Mouse (Mus musculus): Measurements from ENCODE around the gene Rpl21. TPM values are rescaled to one million over a fixed set of nuclear protein-coding genes. Genes with fewer than 3 reads are reported as not detected.

The Rpl21 gene
- polyA plus RNA-seq, 1 experiment from 2014 or later: 515 TPM

- H3K36me3 ChIP-seq (ENCODE audit: control insufficient read depth, insufficient read depth, low read length): no peaks in the 10 kb centered on the region
- no peaks in the 10 kb centered on the region for H3K9me3 ChIP-seq (ENCODE audit: control insufficient read depth, low read length)
- no peaks in the 10 kb centered on the region for H3K27me3 ChIP-seq (ENCODE audit: control insufficient read depth, insufficient read depth, low read length)
- WGBS: 2% methylated on average over 41 of the region's 83 CpGs
- no peaks in the 10 kb centered on the region for H3K4me1 ChIP-seq (replicated peaks; ENCODE audit: control insufficient read depth, insufficient read depth, low read length)
- DNase-seq (ENCODE audit: low spot score): peak; percentile 60
- H3K27ac ChIP-seq (ENCODE audit: low read depth, low read length): peak overlapping the region; percentile 84
- H3K4me2 ChIP-seq (replicated peaks; ENCODE audit: low read depth, low read length): peak overlapping the region; percentile 65
- peak; percentile 79 for ATAC-seq (ENCODE audit: low FRiP score)
- H3K9ac ChIP-seq (ENCODE audit: low read depth, low read length): peak overlapping the region; percentile 83
- H3K4me3 ChIP-seq (ENCODE audit: low read depth, low read length): peak overlapping the region; percentile 81
Measured at GRCm38 (mm10) chr5:146794084-146794852, 38.4 kb upstream of the Rpl21 start.

- DNase-seq (ENCODE audit: low spot score) (peak; percentile 99), ATAC-seq (ENCODE audit: low FRiP score) (peak; percentile 95)
- 0% methylated on average over 14 of the region's 51 CpGs for WGBS
- H3K27ac ChIP-seq (ENCODE audit: low read depth, low read length): peak within 1 kb of the TSS; percentile 84
- no peaks in the 10 kb centered on the region for H3K9me3 ChIP-seq (ENCODE audit: control insufficient read depth, low read length)
- H3K4me3 ChIP-seq (ENCODE audit: low read depth, low read length): peak within 1 kb of the TSS; percentile 81
- H3K4me2 ChIP-seq (replicated peaks; ENCODE audit: low read depth, low read length): peak within 1 kb of the TSS; percentile 65
- H3K27me3 ChIP-seq (ENCODE audit: control insufficient read depth, insufficient read depth, low read length): no peaks in the 10 kb centered on the region
- no peaks in the 10 kb centered on the region for H3K36me3 ChIP-seq (ENCODE audit: control insufficient read depth, insufficient read depth, low read length)
- peak within 1 kb of the TSS; percentile 83 for H3K9ac ChIP-seq (ENCODE audit: low read depth, low read length)
- H3K4me1 ChIP-seq (replicated peaks; ENCODE audit: control insufficient read depth, insufficient read depth, low read length): no peaks in the 10 kb centered on the region
Measured at GRCm38 (mm10) chr5:146794853-146795252, 37.8 kb upstream of the Rpl21 start, which contains the start of gene Usp12. Usp12 (minus strand) TSS chr5:146795006.

- H3K9me3 ChIP-seq (ENCODE audit: control insufficient read depth, low read length): no peaks in the 10 kb centered on the region
- H3K9ac ChIP-seq (ENCODE audit: low read depth, low read length): no peak overlapping the region
- H3K4me1 ChIP-seq (replicated peaks; ENCODE audit: control insufficient read depth, insufficient read depth, low read length): no peaks in the 10 kb centered on the region
- no peaks in the 10 kb centered on the region for H3K27me3 ChIP-seq (ENCODE audit: control insufficient read depth, insufficient read depth, low read length)
- H3K27ac ChIP-seq (ENCODE audit: low read depth, low read length): no peak overlapping the region
- peak; percentile 12 for DNase-seq (ENCODE audit: low spot score)
- WGBS: 69% methylated on average over 13 of the region's 13 CpGs
- H3K4me3 ChIP-seq (ENCODE audit: low read depth, low read length): no peak overlapping the region
- no peak for ATAC-seq (ENCODE audit: low FRiP score)
- H3K4me2 ChIP-seq (replicated peaks; ENCODE audit: low read depth, low read length): no peak overlapping the region
- no peaks in the 10 kb centered on the region for H3K36me3 ChIP-seq (ENCODE audit: control insufficient read depth, insufficient read depth, low read length)
Measured at GRCm38 (mm10) chr5:146795728-146796127, 37.0 kb upstream of the Rpl21 start.

- Histone ChIP-seq H3K4me3 (ENCODE audit: low read depth, low read length) (no peak overlapping the region), H3K36me3 (ENCODE audit: control insufficient read depth, insufficient read depth, low read length) (no peaks in the 10 kb centered on the region), H3K9me3 (ENCODE audit: control insufficient read depth, low read length) (no peaks in the 10 kb centered on the region), H3K4me1 (replicated peaks; ENCODE audit: control insufficient read depth, insufficient read depth, low read length) (no peaks in the 10 kb centered on the region), H3K9ac (ENCODE audit: low read depth, low read length) (no peak overlapping the region), H3K27me3 (ENCODE audit: control insufficient read depth, insufficient read depth, low read length) (no peaks in the 10 kb centered on the region), H3K4me2 (replicated peaks; ENCODE audit: low read depth, low read length) (no peak overlapping the region), H3K27ac (ENCODE audit: low read depth, low read length) (no peak overlapping the region)
- DNase-seq (ENCODE audit: low spot score) (no peak), ATAC-seq (ENCODE audit: low FRiP score) (no peak)
- 42% methylated on average over 9 of the region's 9 CpGs for WGBS
Measured at GRCm38 (mm10) chr5:146798031-146798430, 34.7 kb upstream of the Rpl21 start.

- Histone ChIP-seq H3K4me3 (ENCODE audit: low read depth, low read length) (no peak overlapping the region), H3K36me3 (ENCODE audit: control insufficient read depth, insufficient read depth, low read length) (no peaks in the 10 kb centered on the region), H3K9ac (ENCODE audit: low read depth, low read length) (no peak overlapping the region), H3K4me1 (replicated peaks; ENCODE audit: control insufficient read depth, insufficient read depth, low read length) (no peaks in the 10 kb centered on the region), H3K27ac (ENCODE audit: low read depth, low read length) (no peak overlapping the region), H3K4me2 (replicated peaks; ENCODE audit: low read depth, low read length) (no peak overlapping the region), H3K27me3 (ENCODE audit: control insufficient read depth, insufficient read depth, low read length) (no peaks in the 10 kb centered on the region), H3K9me3 (ENCODE audit: control insufficient read depth, low read length) (no peaks in the 10 kb centered on the region)
- DNase-seq (ENCODE audit: low spot score) (no peak), ATAC-seq (ENCODE audit: low FRiP score) (no peak)
- 85% methylated on average over 8 of the region's 8 CpGs for WGBS
Measured at GRCm38 (mm10) chr5:146806004-146806430, 26.7 kb upstream of the Rpl21 start.

- no peak for ATAC-seq (ENCODE audit: low FRiP score)
- WGBS: 81% methylated on average over 5 of the region's 5 CpGs
- H3K36me3 ChIP-seq (ENCODE audit: control insufficient read depth, insufficient read depth, low read length): no peaks in the 10 kb centered on the region
- H3K4me3 ChIP-seq (ENCODE audit: low read depth, low read length): no peak overlapping the region
- no peaks in the 10 kb centered on the region for H3K9me3 ChIP-seq (ENCODE audit: control insufficient read depth, low read length)
- H3K4me1 ChIP-seq (replicated peaks; ENCODE audit: control insufficient read depth, insufficient read depth, low read length): no peaks in the 10 kb centered on the region
- H3K27me3 ChIP-seq (ENCODE audit: control insufficient read depth, insufficient read depth, low read length): no peaks in the 10 kb centered on the region
- H3K27ac ChIP-seq (ENCODE audit: low read depth, low read length): no peak overlapping the region
- no peak for DNase-seq (ENCODE audit: low spot score)
- no peak overlapping the region for H3K9ac ChIP-seq (ENCODE audit: low read depth, low read length)
- no peak overlapping the region for H3K4me2 ChIP-seq (replicated peaks; ENCODE audit: low read depth, low read length)
Measured at GRCm38 (mm10) chr5:146809951-146810350, 22.7 kb upstream of the Rpl21 start.

- Histone ChIP-seq H3K36me3 (ENCODE audit: control insufficient read depth, insufficient read depth, low read length) (no peaks in the 10 kb centered on the region), H3K9ac (ENCODE audit: low read depth, low read length) (no peak overlapping the region), H3K9me3 (ENCODE audit: control insufficient read depth, low read length) (no peaks in the 10 kb centered on the region), H3K4me1 (replicated peaks; ENCODE audit: control insufficient read depth, insufficient read depth, low read length) (no peaks in the 10 kb centered on the region), H3K4me2 (replicated peaks; ENCODE audit: low read depth, low read length) (no peak overlapping the region), H3K27ac (ENCODE audit: low read depth, low read length) (no peak overlapping the region), H3K4me3 (ENCODE audit: low read depth, low read length) (no peak overlapping the region), H3K27me3 (ENCODE audit: control insufficient read depth, insufficient read depth, low read length) (no peaks in the 10 kb centered on the region)
- DNase-seq (ENCODE audit: low spot score) (no peak), ATAC-seq (ENCODE audit: low FRiP score) (no peak)
- WGBS: 93% methylated on average over 5 of the region's 5 CpGs
Measured at GRCm38 (mm10) chr5:146812866-146813265, 19.8 kb upstream of the Rpl21 start.

- no peak overlapping the region for H3K4me2 ChIP-seq (replicated peaks; ENCODE audit: low read depth, low read length)
- H3K4me3 ChIP-seq (ENCODE audit: low read depth, low read length): no peak overlapping the region
- DNase-seq (ENCODE audit: low spot score): no peak
- no peaks in the 10 kb centered on the region for H3K27me3 ChIP-seq (ENCODE audit: control insufficient read depth, insufficient read depth, low read length)
- no peaks in the 10 kb centered on the region for H3K4me1 ChIP-seq (replicated peaks; ENCODE audit: control insufficient read depth, insufficient read depth, low read length)
- no peak for ATAC-seq (ENCODE audit: low FRiP score)
- no peaks in the 10 kb centered on the region for H3K36me3 ChIP-seq (ENCODE audit: control insufficient read depth, insufficient read depth, low read length)
- H3K27ac ChIP-seq (ENCODE audit: low read depth, low read length): no peak overlapping the region
- no peaks in the 10 kb centered on the region for H3K9me3 ChIP-seq (ENCODE audit: control insufficient read depth, low read length)
- H3K9ac ChIP-seq (ENCODE audit: low read depth, low read length): no peak overlapping the region
- 86% methylated on average over 4 of the region's 4 CpGs for WGBS
Measured at GRCm38 (mm10) chr5:146813421-146813820, 19.3 kb upstream of the Rpl21 start.

- WGBS: 86% methylated on average over 4 of the region's 4 CpGs
- no peak overlapping the region for H3K27ac ChIP-seq (ENCODE audit: low read depth, low read length)
- H3K9ac ChIP-seq (ENCODE audit: low read depth, low read length): no peak overlapping the region
- DNase-seq (ENCODE audit: low spot score) (no peak), ATAC-seq (ENCODE audit: low FRiP score) (no peak)
- H3K36me3 ChIP-seq (ENCODE audit: control insufficient read depth, insufficient read depth, low read length): no peaks in the 10 kb centered on the region
- H3K4me1 ChIP-seq (replicated peaks; ENCODE audit: control insufficient read depth, insufficient read depth, low read length): no peaks in the 10 kb centered on the region
- H3K27me3 ChIP-seq (ENCODE audit: control insufficient read depth, insufficient read depth, low read length): no peaks in the 10 kb centered on the region
- no peaks in the 10 kb centered on the region for H3K9me3 ChIP-seq (ENCODE audit: control insufficient read depth, low read length)
- no peak overlapping the region for H3K4me2 ChIP-seq (replicated peaks; ENCODE audit: low read depth, low read length)
- H3K4me3 ChIP-seq (ENCODE audit: low read depth, low read length): no peak overlapping the region
Measured at GRCm38 (mm10) chr5:146815394-146815793, 17.3 kb upstream of the Rpl21 start.
